Mouse (Mus musculus): ENCODE results near the gene Rftn2. TPM values are rescaled to one million over a fixed set of nuclear protein-coding genes. Genes with fewer than 3 reads are reported as not detected.

Rftn2 gene
- polyA plus RNA-seq, 1 experiment from 2014 or later = 9.7 TPM

- Histone ChIP-seq H3K9ac (ENCODE audit: low read depth, low read length) (no peak overlapping the region), H3K4me3 (ENCODE audit: low read depth, low read length) (no peak overlapping the region)
Observed at GRCm38 (mm10) chr1:55192015-55192414, 34.6 kb downstream of the Rftn2 start.

GRCm38 (mm10) chr1:55186592-55187210 is 39.9 kb downstream of the Rftn2 start:
- no peaks in the 10 kb centered on the region for H3K36me3 ChIP-seq (ENCODE audit: control insufficient read depth, insufficient read depth, low read length)
- 29% methylated on average over 11 of the region's 11 CpGs for WGBS
- no peak overlapping the region for H3K9ac ChIP-seq (ENCODE audit: low read depth, low read length)
- DNase-seq (ENCODE audit: low spot score) = no peak
- no peaks in the 10 kb centered on the region for H3K9me3 ChIP-seq (ENCODE audit: control insufficient read depth, low read length)
- no peak overlapping the region for H3K4me2 ChIP-seq (replicated peaks; ENCODE audit: low read depth, low read length)
- peak; percentile 73 for ATAC-seq (ENCODE audit: low FRiP score)
- H3K27me3 ChIP-seq (ENCODE audit: control insufficient read depth, insufficient read depth, low read length) = no peaks in the 10 kb centered on the region
- H3K4me1 ChIP-seq (replicated peaks; ENCODE audit: control insufficient read depth, insufficient read depth, low read length) = no peaks in the 10 kb centered on the region
- no peak overlapping the region for H3K4me3 ChIP-seq (ENCODE audit: low read depth, low read length)
- no peak overlapping the region for H3K27ac ChIP-seq (ENCODE audit: low read depth, low read length)

More at GRCm38 (mm10) chr1:55192015-55192414, 34.6 kb downstream of the Rftn2 start:
- H3K4me1 ChIP-seq (replicated peaks; ENCODE audit: control insufficient read depth, insufficient read depth, low read length) = peaks cover 4% of the 10 kb centered on the region; the same call in 1 of the 2 replicates
- no peaks in the 10 kb centered on the region for H3K36me3 ChIP-seq (ENCODE audit: control insufficient read depth, insufficient read depth, low read length)
- DNase-seq (ENCODE audit: low spot score) (no peak), ATAC-seq (ENCODE audit: low FRiP score) (peak; percentile 45; the same call in 1 of the 2 replicates)
- H3K4me2 ChIP-seq (replicated peaks; ENCODE audit: low read depth, low read length) = peak overlapping the region; percentile 3; the same call in 1 of the 2 replicates
- 0 out of 2 replicates have a peak, but pooled peaks cover 2% of the 10 kb centered on the region for H3K27me3 ChIP-seq (ENCODE audit: control insufficient read depth, insufficient read depth, low read length)
- H3K27ac ChIP-seq (ENCODE audit: low read depth, low read length) = no peak overlapping the region
- no peaks in the 10 kb centered on the region for H3K9me3 ChIP-seq (ENCODE audit: control insufficient read depth, low read length)
- WGBS = 22% methylated on average over 8 of the region's 8 CpGs

GRCm38 (mm10) chr1:55185718-55186117 is 40.9 kb downstream of the Rftn2 start:
- Histone ChIP-seq H3K4me3 (ENCODE audit: low read depth, low read length) (no peak overlapping the region), H3K9ac (ENCODE audit: low read depth, low read length) (no peak overlapping the region), H3K27me3 (ENCODE audit: control insufficient read depth, insufficient read depth, low read length) (no peaks in the 10 kb centered on the region), H3K4me2 (replicated peaks; ENCODE audit: low read depth, low read length) (no peak overlapping the region), H3K27ac (ENCODE audit: low read depth, low read length) (no peak overlapping the region), H3K4me1 (replicated peaks; ENCODE audit: control insufficient read depth, insufficient read depth, low read length) (no peaks in the 10 kb centered on the region), H3K9me3 (ENCODE audit: control insufficient read depth, low read length) (no peaks in the 10 kb centered on the region), H3K36me3 (ENCODE audit: control insufficient read depth, insufficient read depth, low read length) (no peaks in the 10 kb centered on the region)
- 84% methylated on average over 6 of the region's 6 CpGs for WGBS
- DNase-seq (ENCODE audit: low spot score) = no peak
- ATAC-seq (ENCODE audit: low FRiP score) = no peak

DNA sequence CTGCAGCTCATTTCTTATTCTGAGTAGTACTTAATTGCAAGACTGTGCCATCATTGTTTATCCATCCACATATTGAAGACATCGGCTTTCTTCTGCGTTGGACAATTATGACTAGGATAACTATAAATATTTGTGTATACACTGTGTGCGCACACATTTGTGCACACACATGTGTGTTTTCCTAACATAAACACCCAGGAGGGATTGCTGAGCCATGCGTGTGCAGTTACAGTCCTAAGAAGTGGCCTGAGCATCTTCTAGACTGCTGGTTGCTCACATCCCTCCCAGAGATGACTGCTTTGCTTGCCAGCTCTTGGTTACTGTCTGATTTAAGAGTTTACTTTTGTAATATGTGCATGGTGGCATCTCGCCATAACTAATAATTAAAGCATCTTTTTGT is 44.2 kb downstream of the Rftn2 start:
- no peak overlapping the region for H3K4me2 ChIP-seq (replicated peaks; ENCODE audit: low read depth, low read length)
- no peak overlapping the region for H3K4me3 ChIP-seq (ENCODE audit: low read depth, low read length)
- H3K27ac ChIP-seq (ENCODE audit: low read depth, low read length) = no peak overlapping the region
- no peak overlapping the region for H3K9ac ChIP-seq (ENCODE audit: low read depth, low read length)
- H3K4me1 ChIP-seq (replicated peaks; ENCODE audit: control insufficient read depth, insufficient read depth, low read length) = no peaks in the 10 kb centered on the region
- ATAC-seq (ENCODE audit: low FRiP score) (no peak), DNase-seq (ENCODE audit: low spot score) (no peak)
- H3K36me3 ChIP-seq (ENCODE audit: control insufficient read depth, insufficient read depth, low read length) = no peaks in the 10 kb centered on the region
- 91% methylated on average over 5 of the region's 5 CpGs for WGBS
- no peaks in the 10 kb centered on the region for H3K9me3 ChIP-seq (ENCODE audit: control insufficient read depth, low read length)
- H3K27me3 ChIP-seq (ENCODE audit: control insufficient read depth, insufficient read depth, low read length) = no peaks in the 10 kb centered on the region

GRCm38 (mm10) chr1:55179917-55180566 is 46.5 kb downstream of the Rftn2 start:
- no peaks in the 10 kb centered on the region for H3K36me3 ChIP-seq (ENCODE audit: control insufficient read depth, insufficient read depth, low read length)
- H3K4me3 ChIP-seq (ENCODE audit: low read depth, low read length) = no peak overlapping the region
- WGBS = 85% methylated on average over 5 of the region's 5 CpGs
- no peak overlapping the region for H3K4me2 ChIP-seq (replicated peaks; ENCODE audit: low read depth, low read length)
- ATAC-seq (ENCODE audit: low FRiP score) (no peak), DNase-seq (ENCODE audit: low spot score) (no peak)
- no peak overlapping the region for H3K9ac ChIP-seq (ENCODE audit: low read depth, low read length)
- no peak overlapping the region for H3K27ac ChIP-seq (ENCODE audit: low read depth, low read length)
- H3K27me3 ChIP-seq (ENCODE audit: control insufficient read depth, insufficient read depth, low read length) = no peaks in the 10 kb centered on the region
- no peaks in the 10 kb centered on the region for H3K4me1 ChIP-seq (replicated peaks; ENCODE audit: control insufficient read depth, insufficient read depth, low read length)
- H3K9me3 ChIP-seq (ENCODE audit: control insufficient read depth, low read length) = no peaks in the 10 kb centered on the region

- no peak overlapping the region for H3K4me3 ChIP-seq (ENCODE audit: low read depth, low read length)
- WGBS = 36% methylated on average over 3 of the region's 3 CpGs
- ATAC-seq (ENCODE audit: low FRiP score) = no peak
- no peak overlapping the region for H3K9ac ChIP-seq (ENCODE audit: low read depth, low read length)
- H3K4me1 ChIP-seq (replicated peaks; ENCODE audit: control insufficient read depth, insufficient read depth, low read length) = no peaks in the 10 kb centered on the region
- DNase-seq (ENCODE audit: low spot score) = no peak
- H3K4me2 ChIP-seq (replicated peaks; ENCODE audit: low read depth, low read length) = no peak overlapping the region
- no peaks in the 10 kb centered on the region for H3K27me3 ChIP-seq (ENCODE audit: control insufficient read depth, insufficient read depth, low read length)
- H3K27ac ChIP-seq (ENCODE audit: low read depth, low read length) = no peak overlapping the region
- H3K9me3 ChIP-seq (ENCODE audit: control insufficient read depth, low read length) = no peaks in the 10 kb centered on the region
- no peaks in the 10 kb centered on the region for H3K36me3 ChIP-seq (ENCODE audit: control insufficient read depth, insufficient read depth, low read length)
Observed at GRCm38 (mm10) chr1:55174558-55175034, 52.0 kb downstream of the Rftn2 start.

- WGBS = 85% methylated on average over 10 of the region's 10 CpGs
- Histone ChIP-seq H3K27ac (ENCODE audit: low read depth, low read length) (no peak overlapping the region), H3K9ac (ENCODE audit: low read depth, low read length) (no peak overlapping the region), H3K4me1 (replicated peaks; ENCODE audit: control insufficient read depth, insufficient read depth, low read length) (no peaks in the 10 kb centered on the region), H3K27me3 (ENCODE audit: control insufficient read depth, insufficient read depth, low read length) (no peaks in the 10 kb centered on the region), H3K36me3 (ENCODE audit: control insufficient read depth, insufficient read depth, low read length) (no peaks in the 10 kb centered on the region), H3K9me3 (ENCODE audit: control insufficient read depth, low read length) (no peaks in the 10 kb centered on the region), H3K4me2 (replicated peaks; ENCODE audit: low read depth, low read length) (no peak overlapping the region), H3K4me3 (ENCODE audit: low read depth, low read length) (no peak overlapping the region)
- no peak for DNase-seq (ENCODE audit: low spot score)
- no peak for ATAC-seq (ENCODE audit: low FRiP score)
Observed at GRCm38 (mm10) chr1:55173720-55174557, 52.6 kb downstream of the Rftn2 start.

DNA sequence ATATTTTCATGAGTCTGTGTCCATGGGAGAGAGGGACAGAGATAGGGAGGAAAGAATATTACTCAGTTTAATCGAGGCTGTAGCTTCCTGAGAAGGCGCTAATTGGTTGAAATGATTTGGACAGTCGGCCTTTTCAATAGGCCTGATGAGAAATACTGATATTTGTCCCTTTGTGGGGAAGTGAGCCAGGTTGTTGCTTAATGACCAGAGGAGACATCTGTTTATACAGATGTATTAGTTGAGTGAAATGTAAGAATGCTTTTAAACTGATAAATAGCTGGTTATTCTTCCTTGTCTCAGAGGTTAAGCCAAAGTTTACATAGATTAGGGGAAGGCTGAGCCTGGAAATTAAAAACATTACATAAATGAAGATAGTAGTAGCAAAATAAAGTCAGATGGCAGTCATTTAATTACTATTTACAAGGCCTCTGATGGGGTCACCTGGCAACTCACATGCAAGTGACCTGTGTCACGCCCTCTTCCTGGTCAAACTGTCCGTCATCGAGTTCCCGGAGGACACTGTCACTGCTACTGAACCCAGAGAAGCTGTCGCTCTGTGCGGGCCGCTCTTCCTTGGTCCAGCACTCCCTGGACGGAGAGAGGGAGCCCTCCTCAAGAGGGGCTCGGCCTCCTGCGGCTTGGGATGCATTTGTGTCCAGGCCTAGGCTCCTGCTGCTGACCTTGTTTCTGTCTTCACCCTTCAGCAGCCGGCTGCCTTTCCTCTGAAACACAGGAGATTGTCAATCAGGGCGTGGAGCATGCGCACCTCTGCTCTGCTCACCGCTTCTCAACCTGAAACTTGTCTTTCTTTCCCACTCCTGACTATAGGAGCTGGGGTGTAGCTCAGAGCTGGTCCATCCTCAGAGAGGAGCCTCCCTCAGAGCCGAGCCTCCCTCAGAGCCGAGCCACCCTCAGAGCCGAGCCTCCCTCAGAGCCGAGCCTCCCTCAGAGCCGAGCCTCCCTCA is 54.9 kb downstream of the Rftn2 start:
- ATAC-seq (ENCODE audit: low FRiP score) = 0 out of 2 replicates have a peak, but pooled peaks have one; percentile 25
- no peak overlapping the region for H3K27ac ChIP-seq (ENCODE audit: low read depth, low read length)
- H3K4me3 ChIP-seq (ENCODE audit: low read depth, low read length) = no peak overlapping the region
- peak overlapping the region; percentile 28; the same call in 1 of the 2 replicates for H3K4me2 ChIP-seq (replicated peaks; ENCODE audit: low read depth, low read length)
- H3K27me3 ChIP-seq (ENCODE audit: control insufficient read depth, insufficient read depth, low read length) = no peaks in the 10 kb centered on the region
- no peaks in the 10 kb centered on the region for H3K4me1 ChIP-seq (replicated peaks; ENCODE audit: control insufficient read depth, insufficient read depth, low read length)
- DNase-seq (ENCODE audit: low spot score) = peak; percentile 8
- H3K9ac ChIP-seq (ENCODE audit: low read depth, low read length) = no peak overlapping the region
- 62% methylated on average over 22 of the region's 22 CpGs for WGBS
- H3K9me3 ChIP-seq (ENCODE audit: control insufficient read depth, low read length) = no peaks in the 10 kb centered on the region
- H3K36me3 ChIP-seq (ENCODE audit: control insufficient read depth, insufficient read depth, low read length) = no peaks in the 10 kb centered on the region

Data from hindbrain, embryonic 11.5 days (tissue).